Mouse (Mus musculus) lung, embryonic 16.5 days (tissue): ENCODE results near the gene Exoc4. TPM values are rescaled to one million over a fixed set of nuclear protein-coding genes. Genes with fewer than 3 reads are reported as not detected.
A peak's percentile ranks its signal among the peaks of the same experiment; 100 is the strongest.

Experiments
- ATAC-seq: fragments of 200-750 bp; cut with Nextera tagmentation; 2 replicates; pipeline ENCODE4 v1.8.0; 2017; ENCODE audit warnings: low read depth, mild to moderate bottlenecking, moderate library complexity
- H3K27ac ChIP-seq: fragments of 300-500 bp; sonication (generic); 2 replicates; pipeline ENCODE4 v1.5.1; 2014; ENCODE audit warnings: mild to moderate bottlenecking, control low read depth, low read length
- H3K27me3 ChIP-seq: fragments of 300-500 bp; sonication (generic); 2 replicates; pipeline ENCODE4 v1.6.1; 2014; ENCODE audit warnings: low read depth, low read length, mixed read lengths; ENCODE audit not compliant: control insufficient read depth, insufficient read depth
- H3K36me3 ChIP-seq: fragments of 300-500 bp; sonication (generic); 2 replicates; pipeline ENCODE4 v1.6.1; 2014; ENCODE audit warnings: low read length; ENCODE audit not compliant: control insufficient read depth, insufficient read depth
- H3K4me1 ChIP-seq: fragments of 300-500 bp; sonication (generic); replicated peaks from 2 replicates; pipeline ENCODE4 v1.6.1; 2014; ENCODE audit warnings: low read length, mixed read lengths; ENCODE audit not compliant: control insufficient read depth, insufficient read depth
- H3K4me2 ChIP-seq: fragments of 300-500 bp; sonication (generic); 2 replicates; pipeline ENCODE4 v1.6.1; 2014; ENCODE audit warnings: low read depth, low read length, control low read depth
- H3K4me3 ChIP-seq: fragments of 300-500 bp; sonication (generic); 2 replicates; pipeline ENCODE4 v1.5.1; 2014; ENCODE audit warnings: mild to moderate bottlenecking, low read length, control low read depth
- H3K9ac ChIP-seq: fragments of 300-500 bp; sonication (generic); 2 replicates; pipeline ENCODE4 v1.6.1; 2014; ENCODE audit warnings: low read length, control low read depth
- H3K9me3 ChIP-seq: fragments of 300-500 bp; sonication (generic); 2 replicates; pipeline ENCODE4 v1.6.1; 2016; ENCODE audit warnings: low read length; ENCODE audit not compliant: control insufficient read depth
- WGBS: fragments of 180-500 bp; shearing (Covaris S2); extraction: QIAGEN DNeasy Blood & Tissue Kit; methylation state at CpG from one replicate; pipeline ENCODE4 v1.1.7; 2014; 5-methylcytosine and 5-hydroxymethylcytosine counted together
- polyA plus RNA-seq: library from polyadenylated mRNA; unstranded; fragments of >200 nt; fragmentation: Nextera tagmentation; extraction: Ambion mirVana; gene quantifications from 2 replicates; pipeline ENCODE4 v1.2.1, GENCODE M21; 2015

Gene Exoc4
- polyA plus RNA-seq, 1 experiment from 2014 or later = 36.8 TPM

GRCm38 (mm10) chr6:33575947-33576346 lies 327.1 kb downstream of the Exoc4 start:
- Histone ChIP-seq H3K27me3 (no peaks in the 10 kb centered on the region), H3K4me3 (no peak overlapping the region), H3K4me2 (no peak overlapping the region), H3K27ac (no peak overlapping the region), H3K9me3 (no peaks in the 10 kb centered on the region), H3K4me1 (no peaks in the 10 kb centered on the region), H3K36me3 (no peaks in the 10 kb centered on the region), H3K9ac (no peak overlapping the region)
- no peak for ATAC-seq
- 78% methylated on average over 4 of the region's 4 CpGs for WGBS

DNA sequence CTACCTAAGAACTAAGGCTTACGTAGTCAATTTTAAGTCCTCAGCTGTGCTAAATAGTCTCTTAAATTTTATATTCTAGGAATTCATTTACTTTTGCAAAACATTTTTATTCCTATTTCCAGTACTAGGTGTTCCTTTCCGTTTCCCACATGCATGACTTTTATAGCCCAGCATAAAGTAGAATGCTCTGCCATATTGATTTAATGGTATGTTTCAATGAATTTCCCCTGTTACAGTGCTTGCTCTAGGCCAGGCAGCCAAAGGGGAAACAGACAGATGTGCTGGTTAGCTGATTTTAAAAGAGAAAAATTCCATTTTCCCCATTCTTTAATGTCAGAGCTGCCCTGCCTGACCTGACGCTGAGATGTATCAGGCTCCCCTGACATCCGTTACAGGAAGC lies 359.6 kb downstream of the Exoc4 start:
- Histone ChIP-seq H3K4me1 (no peaks in the 10 kb centered on the region), H3K9me3 (no peaks in the 10 kb centered on the region), H3K9ac (no peak overlapping the region), H3K36me3 (no peaks in the 10 kb centered on the region), H3K4me3 (no peak overlapping the region), H3K27me3 (no peaks in the 10 kb centered on the region), H3K27ac (no peak overlapping the region), H3K4me2 (no peak overlapping the region)
- ATAC-seq = no peak
- 81% methylated on average over 4 of the region's 4 CpGs for WGBS

GRCm38 (mm10) chr6:33613978-33614377 lies 365.1 kb downstream of the Exoc4 start:
- Histone ChIP-seq H3K4me2 (no peak overlapping the region), H3K27ac (no peak overlapping the region), H3K4me3 (no peak overlapping the region), H3K27me3 (no peaks in the 10 kb centered on the region), H3K9me3 (no peaks in the 10 kb centered on the region), H3K4me1 (peaks cover 3% of the 10 kb centered on the region; the same call in 1 of the 2 replicates), H3K36me3 (no peaks in the 10 kb centered on the region), H3K9ac (no peak overlapping the region)
- ATAC-seq = no peak
- 40% methylated on average over 1 of the region's 1 CpGs for WGBS

- ATAC-seq = no peak
- H3K4me2 ChIP-seq = no peak overlapping the region
- no peaks in the 10 kb centered on the region for H3K36me3 ChIP-seq
- H3K27me3 ChIP-seq = no peaks in the 10 kb centered on the region
- 68% methylated on average over 5 of the region's 5 CpGs for WGBS
- peaks cover 3% of the 10 kb centered on the region; the same call in 1 of the 2 replicates for H3K4me1 ChIP-seq
- no peak overlapping the region for H3K9ac ChIP-seq
- no peak overlapping the region for H3K27ac ChIP-seq
- no peak overlapping the region for H3K4me3 ChIP-seq
- no peaks in the 10 kb centered on the region for H3K9me3 ChIP-seq
Observed at GRCm38 (mm10) chr6:33618590-33618989, 369.7 kb downstream of the Exoc4 start.

DNA sequence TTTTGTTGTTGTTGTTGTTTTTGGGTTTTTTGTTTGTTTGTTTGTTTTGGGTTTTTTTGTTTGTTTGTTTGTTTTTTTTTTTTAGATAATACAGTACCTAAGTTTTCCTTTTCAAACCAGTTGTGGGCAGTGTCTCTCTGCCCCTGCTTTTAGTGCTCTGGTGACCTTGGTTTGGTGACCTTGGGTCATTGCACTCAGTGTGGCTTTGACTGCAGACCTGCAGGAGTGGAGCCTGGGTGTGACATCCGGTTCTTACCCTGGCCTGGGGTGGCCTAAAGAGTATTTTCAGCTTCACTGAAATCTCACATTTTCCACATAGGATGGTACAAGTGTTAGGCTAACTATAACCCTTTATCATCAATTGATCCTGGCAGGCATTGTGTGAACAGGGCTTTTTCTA lies 371.8 kb downstream of the Exoc4 start:
- Histone ChIP-seq H3K9me3 (no peaks in the 10 kb centered on the region), H3K4me2 (no peak overlapping the region), H3K27ac (no peak overlapping the region), H3K4me3 (no peak overlapping the region), H3K9ac (no peak overlapping the region), H3K36me3 (no peaks in the 10 kb centered on the region), H3K4me1 (no peaks in the 10 kb centered on the region), H3K27me3 (no peaks in the 10 kb centered on the region)
- WGBS = 56% methylated on average over 1 of the region's 1 CpGs
- no peak for ATAC-seq

DNA sequence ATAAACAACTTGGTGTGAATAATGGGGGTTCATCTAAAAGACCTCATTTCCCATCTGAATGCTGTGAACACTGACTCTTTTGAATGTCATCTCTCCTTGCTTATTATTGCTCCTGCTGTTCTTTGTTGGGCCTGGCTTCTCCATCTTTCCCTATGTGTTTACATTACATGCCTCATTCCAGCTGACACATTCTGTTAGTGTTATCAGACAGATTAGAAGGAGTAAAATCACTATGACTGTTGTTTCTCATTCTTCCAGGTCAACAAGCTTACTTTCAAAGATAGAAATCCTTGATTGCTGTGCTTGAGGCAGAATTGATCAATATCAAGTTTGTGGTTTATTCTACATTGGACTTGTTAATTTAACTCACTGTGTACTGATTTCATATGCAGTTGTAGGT lies 377.0 kb downstream of the Exoc4 start:
- no peak for ATAC-seq
- H3K27me3 ChIP-seq = no peaks in the 10 kb centered on the region
- H3K27ac ChIP-seq = no peak overlapping the region
- no peaks in the 10 kb centered on the region for H3K36me3 ChIP-seq
- no peak overlapping the region for H3K4me3 ChIP-seq
- H3K4me1 ChIP-seq = no peaks in the 10 kb centered on the region
- no peak overlapping the region for H3K4me2 ChIP-seq
- no peak overlapping the region for H3K9ac ChIP-seq
- H3K9me3 ChIP-seq = no peaks in the 10 kb centered on the region

DNA sequence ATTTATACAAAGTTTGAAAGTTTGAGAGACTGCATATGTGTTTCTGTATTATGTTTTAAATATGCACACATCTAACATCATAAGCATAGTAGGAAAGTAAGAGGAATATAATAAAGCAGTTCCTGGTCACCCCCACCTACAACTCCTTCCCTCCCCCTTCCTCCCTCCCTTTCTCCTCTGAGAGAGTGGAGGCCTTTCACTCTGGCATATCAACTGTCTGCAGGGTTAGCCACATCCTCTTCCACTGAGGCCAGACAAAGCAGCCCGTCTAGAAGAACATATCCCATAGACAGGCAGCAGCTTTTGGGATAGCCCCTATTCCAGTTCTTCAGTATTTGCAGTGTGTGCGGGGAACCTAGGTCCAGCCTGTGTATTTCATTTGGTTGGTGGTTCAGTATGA lies 382.2 kb downstream of the Exoc4 start:
- no peak for ATAC-seq
- Histone ChIP-seq H3K9me3 (no peaks in the 10 kb centered on the region), H3K27ac (no peak overlapping the region), H3K4me1 (no peaks in the 10 kb centered on the region), H3K36me3 (no peaks in the 10 kb centered on the region), H3K4me2 (no peak overlapping the region), H3K27me3 (no peaks in the 10 kb centered on the region), H3K4me3 (no peak overlapping the region), H3K9ac (no peak overlapping the region)
- 88% methylated on average over 2 of the region's 2 CpGs for WGBS

DNA sequence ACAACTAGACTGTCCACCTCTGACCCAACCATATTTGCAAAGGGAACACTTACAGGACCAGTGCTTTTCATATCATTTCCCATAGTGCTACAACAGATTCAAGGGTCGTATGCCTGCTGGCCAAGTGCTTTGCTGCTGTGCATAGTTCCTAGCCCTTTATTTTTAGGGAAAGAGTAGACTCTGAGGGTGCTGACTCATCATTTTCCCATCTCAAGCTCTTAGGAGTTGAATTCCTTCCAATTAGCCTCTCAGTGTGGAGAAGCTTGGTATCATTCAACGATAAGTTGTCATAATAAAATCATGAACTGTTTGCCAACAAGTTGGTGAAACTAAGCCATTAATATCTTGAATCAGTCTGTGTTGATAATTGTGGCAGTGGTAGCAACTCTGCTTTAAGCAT lies 388.3 kb downstream of the Exoc4 start:
- no peaks in the 10 kb centered on the region for H3K9me3 ChIP-seq
- WGBS = 43% methylated on average over 2 of the region's 2 CpGs
- no peaks in the 10 kb centered on the region for H3K27me3 ChIP-seq
- H3K4me2 ChIP-seq = no peak overlapping the region
- no peaks in the 10 kb centered on the region for H3K4me1 ChIP-seq
- H3K4me3 ChIP-seq = no peak overlapping the region
- no peaks in the 10 kb centered on the region for H3K36me3 ChIP-seq
- no peak overlapping the region for H3K27ac ChIP-seq
- no peak overlapping the region for H3K9ac ChIP-seq
- ATAC-seq = no peak

GRCm38 (mm10) chr6:33681778-33682640 lies 433.1 kb downstream of the Exoc4 start:
- no peak overlapping the region for H3K4me3 ChIP-seq
- H3K4me1 ChIP-seq = no peaks in the 10 kb centered on the region
- peak; percentile 31; the same call in 1 of the 2 replicates for ATAC-seq
- no peaks in the 10 kb centered on the region for H3K9me3 ChIP-seq
- H3K27ac ChIP-seq = no peak overlapping the region
- no peak overlapping the region for H3K9ac ChIP-seq
- no peaks in the 10 kb centered on the region for H3K36me3 ChIP-seq
- H3K4me2 ChIP-seq = no peak overlapping the region
- 50% methylated on average over 10 of the region's 10 CpGs for whole genome bisulfite sequencing
- H3K27me3 ChIP-seq = no peaks in the 10 kb centered on the region
